Mouse (Mus musculus) kidney, adult 9 months (tissue): ENCODE results near the gene Chpf2.

Experiments
- DNase-seq: peaks from one replicate; pipeline ENCODE4 v3.0.0; 2022

Chpf2 gene

DNA sequence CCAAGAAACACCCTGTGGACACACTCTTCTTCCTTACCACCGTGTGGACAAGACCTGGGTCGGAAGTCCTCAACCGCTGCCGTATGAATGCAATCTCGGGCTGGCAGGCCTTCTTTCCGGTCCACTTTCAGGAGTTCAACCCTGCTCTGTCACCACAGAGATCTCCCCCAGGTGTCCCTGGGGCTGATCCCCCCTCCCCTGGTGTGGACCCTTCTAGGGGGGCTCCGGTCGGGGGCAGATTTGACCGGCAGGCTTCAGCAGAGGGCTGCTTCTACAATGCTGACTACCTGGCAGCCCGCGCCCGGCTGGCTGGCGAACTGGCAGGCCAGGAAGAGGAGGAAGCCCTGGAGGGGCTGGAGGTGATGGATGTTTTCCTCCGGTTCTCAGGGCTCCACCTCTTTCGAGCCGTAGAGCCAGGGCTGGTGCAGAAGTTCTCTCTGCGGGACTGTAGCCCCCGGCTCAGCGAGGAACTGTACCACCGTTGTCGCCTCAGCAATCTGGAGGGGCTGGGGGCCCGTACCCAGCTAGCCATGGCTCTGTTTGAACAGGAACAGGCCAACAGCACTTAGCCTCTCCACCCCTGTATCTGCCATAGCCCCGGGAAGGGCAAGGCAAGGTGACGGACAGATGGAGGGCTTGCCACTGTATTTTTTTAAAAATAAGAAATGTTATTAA is 5.4 kb downstream of the Chpf2 start:
- DNase-seq, result peak; percentile 40

DNA sequence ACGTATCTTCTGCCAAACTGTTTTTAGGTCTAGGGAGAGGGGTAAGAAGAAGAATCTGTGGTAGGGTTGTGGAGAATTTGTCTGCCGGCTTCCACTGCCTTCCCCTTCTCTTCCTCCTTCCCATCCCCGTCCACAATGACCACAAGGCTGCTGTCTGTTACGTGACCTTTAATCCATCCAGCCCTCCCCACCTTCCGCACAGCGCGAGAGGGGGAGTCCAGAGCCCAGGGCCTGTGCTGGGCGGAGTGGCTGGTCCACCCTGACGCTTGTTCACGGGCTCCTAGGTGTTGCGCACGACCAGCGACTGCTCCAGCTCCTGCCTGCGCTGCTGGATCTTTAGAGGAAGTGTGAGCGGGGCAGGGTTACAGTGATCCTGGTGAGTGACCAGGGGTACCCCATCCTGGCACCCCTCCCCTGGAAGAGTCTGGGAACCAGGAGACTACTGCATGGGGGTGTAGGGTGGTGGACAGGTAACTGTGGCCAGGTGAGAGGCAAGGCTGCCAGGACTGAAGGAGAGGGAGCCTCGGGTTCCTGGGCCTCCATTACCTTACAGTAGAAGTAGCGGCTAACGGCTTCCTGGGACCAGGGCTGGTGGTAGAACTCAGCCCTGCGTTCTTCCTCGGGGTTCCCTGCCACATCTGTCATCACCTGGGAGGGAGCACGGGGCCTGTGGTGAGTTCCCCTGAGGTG is 6.1 kb downstream of the Chpf2 start:
- DNase-seq, result no peak

DNA sequence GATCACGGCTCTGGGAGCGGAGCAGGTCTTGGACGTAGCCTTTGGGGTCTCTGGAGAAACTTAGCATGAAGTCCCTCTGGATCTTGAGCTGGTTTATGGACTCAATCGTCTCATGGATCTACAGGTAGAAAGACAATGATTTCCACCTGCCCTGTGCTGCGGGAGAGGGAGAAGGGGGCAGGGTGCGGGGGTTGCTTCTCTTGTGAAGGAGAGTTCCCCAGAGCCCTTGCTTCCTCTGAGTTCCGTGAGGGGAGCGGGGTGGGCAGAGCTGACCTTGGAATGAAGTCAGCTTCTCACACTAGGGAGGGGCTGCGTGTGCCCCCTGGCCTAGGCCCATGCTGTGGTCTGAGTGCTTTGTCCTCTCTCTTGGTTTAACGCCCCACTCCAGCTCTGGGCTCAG is 6.7 kb downstream of the Chpf2 start:
- DNase-seq, result no peak

DNA sequence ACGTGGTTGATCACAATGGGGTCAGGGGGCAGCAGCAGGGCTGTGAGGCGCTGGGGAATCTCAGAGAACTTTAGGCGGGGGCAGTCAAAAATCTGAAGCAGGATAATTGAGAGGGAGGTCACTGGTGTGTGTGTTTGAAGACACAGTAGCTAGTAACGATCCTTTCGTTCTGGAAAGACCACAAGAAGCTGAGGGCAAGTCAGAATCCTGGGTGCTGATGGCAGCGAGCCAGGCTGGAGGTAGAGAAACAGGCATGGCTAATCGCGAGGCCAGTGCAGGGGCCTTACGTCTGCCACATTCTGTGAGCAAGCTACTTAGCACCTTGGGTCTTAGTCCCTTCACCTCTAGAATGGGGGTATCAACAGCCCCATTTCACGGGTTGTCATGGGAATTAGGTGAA is 7.4 kb downstream of the Chpf2 start:
- no peak for DNase-seq

DNA sequence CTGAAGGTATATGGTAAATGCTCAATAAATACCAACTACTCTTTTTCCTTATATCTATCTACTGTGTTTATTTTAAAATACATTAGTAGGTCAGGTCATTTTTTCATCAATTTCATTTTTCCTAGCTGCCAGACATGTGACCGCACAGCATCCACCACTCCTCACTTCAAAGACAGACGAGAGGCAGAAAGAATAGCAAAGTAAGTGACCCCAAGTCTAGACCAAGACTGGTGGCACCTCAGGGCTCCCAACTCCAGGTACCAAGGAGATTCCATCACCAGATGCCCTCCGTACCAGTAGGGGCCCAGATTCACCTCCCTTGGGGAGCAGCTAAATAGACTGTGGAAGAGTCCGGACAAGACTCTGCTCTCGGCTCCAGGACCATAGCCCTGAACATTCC is 7.8 kb downstream of the Chpf2 start:
- DNase-seq, result no peak

DNA sequence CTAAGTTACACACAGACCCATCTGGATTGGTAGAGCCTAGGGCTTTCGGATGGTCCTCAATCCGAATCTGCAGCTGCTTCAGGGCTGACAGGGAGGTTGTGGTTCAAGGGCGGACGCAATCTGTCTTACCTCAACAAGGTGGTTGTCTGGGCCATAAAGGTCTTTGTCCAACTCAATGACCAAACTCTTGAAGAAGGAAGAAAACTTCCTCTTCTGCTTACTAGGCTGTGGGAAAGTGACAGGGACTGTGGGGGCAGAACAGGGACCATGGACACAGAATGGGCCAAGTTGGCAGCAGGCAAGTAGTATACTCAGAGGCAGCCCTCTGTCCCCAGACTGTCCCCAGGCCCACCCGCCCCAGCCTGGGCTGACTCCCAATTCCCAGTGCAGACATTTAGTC is 8.7 kb downstream of the Chpf2 start:
- no peak for DNase-seq

DNA sequence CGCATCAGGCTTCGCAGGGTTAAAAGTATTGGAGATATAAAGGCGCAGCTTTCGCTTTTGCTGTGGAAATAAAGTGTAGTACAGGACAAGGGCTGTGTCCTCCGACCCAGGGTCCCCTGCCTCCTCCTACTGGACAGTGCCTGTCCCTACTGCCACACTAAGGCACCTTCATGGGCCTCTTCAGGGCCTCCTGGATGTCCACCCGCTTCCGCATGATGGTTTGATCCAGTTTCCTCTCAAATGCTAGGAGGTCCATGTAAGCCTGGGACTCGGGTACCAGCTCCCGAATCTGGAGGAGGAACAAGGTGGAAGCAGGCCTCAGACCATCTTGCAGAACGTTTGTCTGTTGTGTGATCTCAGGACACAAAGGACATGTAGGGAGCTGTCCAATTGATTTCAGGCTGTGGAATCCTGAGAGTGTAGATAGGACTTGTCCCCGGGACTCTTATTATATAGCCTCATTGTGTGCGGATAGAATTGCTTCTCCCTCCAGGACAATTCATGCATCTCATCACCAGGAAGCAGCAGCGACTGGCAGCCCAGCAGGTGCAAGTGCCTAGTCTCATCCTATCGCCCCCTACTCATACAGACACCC is 9.3 kb downstream of the Chpf2 start:
- no peak for DNase-seq

DNA sequence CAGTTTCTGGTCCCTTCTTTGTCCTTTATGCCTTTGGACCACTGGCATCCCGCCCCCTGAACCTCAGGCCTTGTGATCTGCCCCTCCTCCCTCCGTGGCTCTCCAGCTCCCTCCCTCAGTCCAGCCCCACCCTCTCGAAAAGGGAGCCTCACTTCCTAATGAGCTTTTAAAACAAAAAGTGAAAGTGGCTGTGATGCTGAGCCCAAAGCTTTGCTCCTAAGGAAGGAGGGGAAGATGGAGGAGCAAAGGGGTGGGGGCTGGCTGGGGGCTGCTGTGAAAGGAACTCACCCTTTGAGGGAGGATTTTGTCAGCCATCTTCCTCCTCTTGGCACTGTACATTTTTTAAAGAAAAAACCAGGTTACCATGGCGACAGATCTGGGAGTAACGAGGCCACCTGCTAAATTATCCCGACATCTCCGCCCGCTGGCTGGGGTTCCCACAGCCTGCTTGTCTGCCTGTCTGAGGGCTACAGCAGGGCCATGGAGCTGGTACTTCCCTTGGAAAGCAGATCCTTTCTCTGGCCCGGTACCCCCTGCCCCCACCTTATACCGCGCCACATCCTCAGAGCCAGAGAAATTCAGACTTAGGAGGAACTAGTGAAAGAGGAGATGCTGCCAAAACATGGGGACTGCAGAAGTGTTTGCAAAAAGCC is 10.1 kb downstream of the Chpf2 start:
- DNase-seq, result peak; percentile 41

DNA sequence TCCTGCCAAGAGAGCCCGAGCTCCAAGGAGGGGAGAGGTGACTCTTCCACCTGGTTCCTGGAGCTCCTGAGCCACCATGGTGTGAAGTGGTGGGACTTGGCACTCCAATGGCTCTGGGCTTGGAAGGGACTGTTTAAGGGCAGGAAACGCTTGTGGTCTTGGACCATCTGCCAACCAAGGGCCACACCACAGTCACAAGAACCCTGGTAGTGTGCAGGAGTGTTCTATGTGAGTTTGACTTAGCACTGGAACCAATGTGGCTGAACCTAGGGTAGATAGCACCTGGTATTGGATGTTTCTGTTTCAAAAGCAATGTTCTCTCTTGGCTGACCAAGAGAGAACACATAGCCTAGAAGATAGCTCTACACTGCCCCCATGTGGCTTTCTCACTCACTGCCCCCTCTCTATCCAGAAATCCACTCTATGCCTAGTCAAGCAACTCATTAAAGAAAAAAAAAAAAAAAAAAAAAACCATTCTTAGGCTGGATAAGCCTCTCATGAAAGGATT is 10.7 kb downstream of the Chpf2 start:
- peak; percentile 91 for DNase-seq

DNA sequence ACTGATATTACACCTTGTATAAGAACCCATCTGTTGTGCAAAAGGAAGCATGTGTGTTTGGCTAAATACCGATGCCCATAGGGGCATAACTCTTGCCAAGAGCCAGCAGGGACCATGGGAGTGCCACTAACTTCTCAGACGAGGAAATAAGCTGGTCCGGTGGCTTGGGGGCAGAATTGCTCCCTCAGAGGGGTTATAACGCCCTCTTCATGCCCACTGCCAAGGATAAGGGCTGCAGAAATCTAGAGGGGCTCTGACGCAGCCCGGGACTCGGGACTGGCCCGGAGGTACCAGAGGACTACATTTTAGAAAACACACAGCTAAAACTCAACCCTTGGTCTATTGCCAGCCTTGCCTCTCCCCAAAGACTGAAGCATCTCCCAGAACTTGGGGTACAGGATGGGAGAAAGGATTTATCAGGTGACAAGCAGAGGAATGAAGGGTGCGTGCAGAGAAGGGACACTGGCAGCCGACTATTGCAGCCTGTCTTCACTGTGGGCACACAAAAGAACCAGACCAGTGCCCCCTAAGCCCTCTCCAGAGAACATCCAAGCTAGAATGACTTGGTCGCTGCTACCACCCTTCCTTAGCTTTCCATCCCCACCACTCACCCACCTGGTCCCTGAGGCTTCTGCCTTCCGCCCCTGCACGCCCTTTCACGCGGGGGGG is 11.5 kb downstream of the Chpf2 start:
- no peak for DNase-seq

DNA sequence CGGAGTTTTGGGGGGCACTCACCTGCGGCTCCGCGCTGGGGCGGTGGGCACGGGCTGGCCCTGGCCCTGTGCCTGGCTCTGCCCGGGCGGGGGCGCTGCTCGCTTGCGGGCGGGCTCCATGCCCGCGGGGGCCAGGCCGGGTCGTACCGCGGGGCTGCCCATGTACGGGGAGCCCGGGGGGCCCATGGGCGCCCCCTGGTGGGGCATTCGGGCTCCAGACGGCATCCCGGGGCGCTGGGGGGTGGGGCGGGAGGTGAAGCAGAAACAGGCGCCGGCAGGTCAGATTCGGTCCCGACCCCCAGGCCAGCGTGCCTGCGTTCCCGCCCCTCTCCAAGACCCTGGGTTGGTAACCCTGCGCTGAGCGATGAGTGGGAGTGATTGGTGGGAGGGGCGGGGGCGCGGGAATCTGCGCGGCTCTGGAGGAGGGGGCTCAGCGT is 12.0 kb downstream of the Chpf2 start:
- peak; percentile 47 for DNase-seq

DNA sequence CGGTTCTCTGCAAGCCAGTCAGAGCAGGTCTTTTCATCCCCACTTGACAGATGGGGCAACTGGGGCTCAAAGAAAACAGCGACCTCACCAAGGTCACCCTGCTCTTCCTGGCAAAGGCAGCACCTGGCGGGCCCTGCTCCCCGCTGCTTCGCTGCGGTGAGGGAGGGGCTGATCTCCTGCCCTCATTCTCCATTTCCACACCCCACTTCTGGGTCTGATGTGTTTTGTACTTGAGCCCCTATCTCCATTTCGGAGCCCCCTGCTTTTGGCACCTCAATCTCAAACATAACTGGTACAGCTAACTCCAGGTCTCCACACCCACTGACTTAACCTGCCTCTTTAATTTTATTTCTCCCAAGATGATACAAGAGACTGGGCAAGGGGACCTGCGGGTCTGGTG is 12.6 kb downstream of the Chpf2 start:
- DNase-seq, result no peak

DNA sequence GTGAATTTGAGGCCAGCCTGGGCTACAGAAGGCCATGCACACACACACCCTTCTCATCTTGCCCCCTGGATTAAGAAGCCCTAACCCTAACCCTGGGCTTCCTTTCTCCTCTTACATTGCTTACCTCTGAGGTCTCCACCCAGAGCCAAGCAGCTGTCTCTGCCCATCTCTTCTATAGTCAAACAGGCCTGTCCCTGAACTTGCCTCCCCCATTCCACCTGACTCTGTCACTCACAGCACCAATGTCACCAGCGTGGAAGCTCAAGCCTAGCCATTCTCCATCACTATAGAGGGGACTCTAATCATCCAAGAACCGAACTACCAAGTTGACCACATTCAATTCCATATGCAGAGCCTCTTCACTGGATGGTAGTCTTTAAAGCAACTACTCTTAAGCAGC is 13.7 kb downstream of the Chpf2 start:
- DNase-seq, result no peak

DNA sequence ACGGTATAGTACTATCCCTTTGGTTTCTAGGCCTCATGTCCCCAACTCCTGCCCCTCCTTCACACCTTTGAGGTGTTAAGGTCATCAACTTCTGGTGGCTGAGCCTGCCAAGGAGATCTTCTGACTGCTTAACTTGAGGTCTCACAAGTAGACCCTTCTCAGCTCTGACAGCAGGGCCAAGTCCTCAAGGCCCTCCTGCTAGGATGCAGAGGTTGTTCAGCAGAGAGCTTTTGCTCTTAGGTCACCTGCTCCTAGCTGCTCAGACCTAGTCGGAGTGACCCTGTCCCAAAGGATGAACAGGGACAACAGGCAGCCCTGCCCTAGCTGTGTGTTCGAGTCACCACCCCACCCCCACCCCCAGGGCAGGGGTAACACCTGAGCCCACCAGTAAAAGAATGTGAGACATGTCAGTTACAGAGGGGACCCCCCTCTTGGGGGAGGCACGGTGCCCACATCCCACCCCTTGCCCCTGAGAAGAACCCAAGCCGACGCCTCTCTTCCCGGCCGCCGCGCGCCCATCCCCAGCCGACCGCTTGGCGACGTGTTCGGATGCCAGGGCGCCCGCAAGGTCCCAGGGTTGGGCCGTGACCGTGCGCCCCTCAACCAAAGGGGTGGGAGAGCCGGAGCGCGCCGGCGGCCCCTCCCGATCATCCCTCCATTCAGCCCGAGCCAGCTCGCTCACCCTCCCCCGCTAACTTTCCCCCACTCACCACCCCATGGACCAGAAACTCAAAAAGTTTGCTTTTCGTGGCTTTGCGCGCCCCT is 14.7 kb downstream of the Chpf2 start:
- no peak for DNase-seq

DNA sequence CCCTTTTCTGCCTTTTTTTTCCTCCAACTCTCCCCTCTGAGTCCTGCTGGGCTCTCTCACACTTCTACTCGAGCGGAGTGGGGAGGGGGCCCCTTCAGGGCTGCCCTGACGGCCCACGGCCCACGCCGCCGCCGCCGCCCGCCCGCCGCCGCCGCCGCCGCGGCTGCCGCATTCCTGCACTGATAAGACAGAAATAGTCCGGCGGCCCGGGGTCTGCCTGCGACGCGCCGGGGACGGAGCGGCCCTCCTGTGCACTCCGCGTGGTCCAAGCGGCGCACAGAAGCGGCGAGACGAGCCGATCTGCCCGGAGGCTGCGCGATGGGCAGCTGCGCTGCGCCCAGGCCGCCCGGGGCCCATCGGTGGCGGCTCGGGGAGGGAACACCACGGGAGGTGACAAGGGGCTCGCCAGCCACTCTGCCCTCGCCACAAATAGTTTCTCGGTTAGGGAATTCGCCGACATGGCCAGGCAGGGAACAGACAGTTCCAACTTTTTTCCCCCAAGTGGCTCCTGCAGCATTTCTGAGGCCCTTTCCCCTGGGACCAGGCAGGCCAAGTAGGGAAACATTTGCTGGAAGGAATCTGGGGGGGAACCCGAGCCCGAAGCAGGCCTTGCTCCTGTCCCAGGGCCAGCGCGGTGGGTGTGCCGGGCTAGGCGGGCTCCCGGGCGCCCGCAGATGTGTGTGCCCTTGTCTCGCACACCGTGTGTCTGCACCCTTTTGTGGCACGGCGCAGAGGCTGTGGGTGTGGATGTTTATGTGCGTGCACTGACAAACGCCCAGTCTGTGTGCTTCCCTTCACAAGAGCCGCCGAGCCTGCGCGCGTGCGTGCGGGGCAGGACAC is 15.6 kb downstream of the Chpf2 start:
- DNase-seq, result peak; percentile 72

DNA sequence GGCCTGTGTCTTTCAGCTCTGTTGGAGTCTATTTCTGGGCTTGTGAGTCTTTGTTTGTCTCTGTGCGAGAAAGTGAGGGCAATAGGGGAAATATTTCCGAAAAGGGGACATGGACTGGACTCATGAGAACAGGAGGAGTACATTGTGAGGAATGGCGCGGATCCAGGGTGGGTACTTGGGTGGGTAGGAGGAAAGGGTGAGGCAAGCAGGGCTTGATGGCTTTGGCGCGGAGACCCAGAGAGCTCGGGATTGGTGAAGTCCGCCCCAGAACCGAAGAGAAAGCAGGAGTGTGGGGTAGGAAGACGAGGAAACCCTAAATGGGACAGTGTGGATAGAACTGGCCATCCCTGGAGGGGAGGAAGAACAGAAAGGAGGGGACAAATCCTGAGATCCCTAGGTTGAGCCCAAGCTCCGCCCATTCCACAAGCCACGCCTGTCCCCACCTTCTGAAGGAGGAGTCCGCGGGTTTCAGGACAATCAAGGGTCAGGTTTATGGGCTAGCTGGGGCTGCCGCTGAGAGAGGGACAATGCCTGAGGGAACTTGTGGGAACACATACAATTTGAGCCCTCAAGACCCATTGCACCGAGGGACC is 16.3 kb downstream of the Chpf2 start:
- peak; percentile 95 for DNase-seq

DNA sequence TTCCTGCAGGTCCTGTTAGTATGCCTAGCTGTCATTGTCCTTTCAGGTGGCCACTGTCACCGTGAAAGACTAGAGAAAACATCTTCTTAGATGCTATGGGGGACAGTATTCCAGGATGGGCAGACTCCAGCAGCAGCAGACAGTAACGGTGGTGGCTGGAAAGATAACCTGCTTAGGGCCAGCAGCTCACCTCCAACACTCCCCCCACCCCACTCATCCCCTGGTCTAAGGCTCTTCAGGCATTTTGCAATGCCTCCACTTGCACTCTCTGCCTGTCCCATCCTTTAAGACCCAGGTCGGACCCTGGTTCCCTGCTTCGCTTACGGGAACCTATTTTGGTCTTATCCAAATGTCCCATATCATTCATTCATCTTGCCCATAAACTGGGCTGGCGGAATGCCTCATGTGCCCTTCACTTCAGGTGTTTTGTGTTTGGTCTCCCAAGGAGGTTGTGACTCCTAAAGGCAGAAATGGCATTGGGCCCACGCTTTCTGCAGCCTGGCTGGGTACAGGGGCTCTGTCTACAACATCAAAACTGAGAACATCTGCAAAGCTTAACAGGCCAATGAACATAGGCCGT is 17.0 kb downstream of the Chpf2 start:
- no peak for DNase-seq

DNA sequence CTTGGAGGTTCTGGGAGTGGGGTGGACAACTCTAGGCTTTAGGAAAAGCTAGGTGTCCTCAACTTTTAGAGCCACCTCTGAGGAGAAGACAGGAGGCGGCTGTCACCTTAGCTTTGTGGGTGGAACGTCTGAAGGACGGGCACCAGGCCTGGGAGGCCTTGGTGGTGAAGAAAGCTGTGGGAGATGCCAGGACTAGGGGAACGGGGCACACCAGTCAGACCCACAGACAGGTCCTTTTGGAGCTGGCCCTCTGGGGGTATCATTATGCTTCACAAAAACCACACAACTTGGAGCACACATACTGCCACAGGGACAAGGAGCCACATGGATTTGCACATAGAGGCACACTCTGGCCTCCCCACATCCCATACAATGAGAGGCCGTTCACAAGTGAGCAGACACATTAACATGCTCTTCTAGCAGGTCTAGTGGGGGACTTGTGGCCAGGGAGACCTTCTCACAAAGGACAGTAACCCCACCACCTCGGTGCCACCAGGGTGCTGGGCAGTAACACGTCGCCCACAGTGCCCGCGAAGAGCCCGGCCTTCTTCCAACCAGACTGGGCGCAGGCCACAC is 17.6 kb downstream of the Chpf2 start:
- no peak for DNase-seq

DNA sequence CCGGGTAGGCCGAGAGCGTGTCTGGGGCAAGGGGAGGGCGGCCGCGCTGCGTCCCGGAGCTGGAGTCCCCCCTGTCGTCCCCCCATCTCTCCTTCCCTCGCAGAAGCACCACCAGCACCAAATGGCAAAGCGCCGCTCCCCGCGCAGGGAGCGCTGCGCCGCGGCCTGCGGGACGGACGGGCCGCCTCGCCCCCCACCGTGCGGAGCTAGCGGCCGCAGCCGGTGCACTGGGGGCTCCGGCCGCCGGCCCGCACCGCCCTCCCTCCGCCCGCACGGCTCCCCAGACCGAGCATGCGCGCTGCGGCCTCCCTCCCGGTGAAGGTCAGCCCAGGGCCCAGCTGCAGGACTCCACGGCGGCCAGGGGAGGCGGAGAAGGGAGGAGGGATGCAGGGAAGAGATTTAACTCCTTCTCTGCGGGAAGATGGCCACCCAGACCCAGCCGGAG is 18.1 kb downstream of the Chpf2 start:
- peak; percentile 91 for DNase-seq
